Mouse (Mus musculus) liver, embryonic 11.5 days (tissue): ENCODE data around the gene Pla2g4e. TPM values are rescaled to one million over a fixed set of nuclear protein-coding genes. Genes with fewer than 3 reads are reported as not detected.

Experiments
- ATAC-seq: fragments of 200-750 bp; cut with Nextera tagmentation; replicated peaks from 2 replicates; pipeline ENCODE4 v1.8.0; 2017; ENCODE audit warnings: moderate number of reproducible peaks, mild to moderate bottlenecking, moderate TSS enrichment, moderate library complexity; ENCODE audit not compliant: low FRiP score
- DNase-seq: peaks from one replicate; pipeline ENCODE4 v3.0.0-alpha.2; 2017; ENCODE audit warnings: low spot score
- H3K27ac ChIP-seq: fragments of 300-500 bp; sonication (generic); 2 replicates; pipeline ENCODE4 v1.5.1; 2014; ENCODE audit warnings: mild to moderate bottlenecking, low read depth, low read length, control low read depth
- H3K27me3 ChIP-seq: fragments of 300-500 bp; sonication (generic); replicated peaks from 2 replicates; pipeline ENCODE4 v1.6.1; 2014; ENCODE audit warnings: low read length, mixed read lengths; ENCODE audit not compliant: control insufficient read depth, insufficient read depth
- H3K36me3 ChIP-seq: fragments of 300-500 bp; sonication (generic); 2 replicates; pipeline ENCODE4 v1.6.1; 2014; ENCODE audit warnings: mild to moderate bottlenecking, low read length, moderate library complexity, mixed read lengths; ENCODE audit not compliant: control insufficient read depth, insufficient read depth
- H3K4me1 ChIP-seq: fragments of 300-500 bp; sonication (generic); replicated peaks from 2 replicates; pipeline ENCODE4 v1.6.1; 2014; ENCODE audit warnings: low read length, mixed read lengths; ENCODE audit not compliant: control insufficient read depth, insufficient read depth
- H3K4me2 ChIP-seq: fragments of 300-500 bp; sonication (generic); 2 replicates; pipeline ENCODE4 v1.6.1; 2014; ENCODE audit warnings: mild to moderate bottlenecking, control low read depth, moderate library complexity
- H3K4me3 ChIP-seq: fragments of 300-500 bp; sonication (generic); 2 replicates; pipeline ENCODE4 v1.5.1; 2014; ENCODE audit warnings: low read depth, low read length, control low read depth
- H3K9ac ChIP-seq: fragments of 300-500 bp; sonication (generic); 2 replicates; pipeline ENCODE4 v1.6.1; 2014; ENCODE audit warnings: low read depth, low read length, control low read depth
- H3K9me3 ChIP-seq: fragments of 300-500 bp; sonication (generic); 2 replicates; pipeline ENCODE4 v1.6.1; 2016; ENCODE audit warnings: low read length, inconsistent platforms, mixed read lengths; ENCODE audit not compliant: control insufficient read depth
- WGBS: fragments of 180-500 bp; shearing (Covaris S2); extraction: QIAGEN DNeasy Blood & Tissue Kit; methylation state at CpG from one replicate; pipeline ENCODE4 v1.1.7; 2014; 5-methylcytosine and 5-hydroxymethylcytosine counted together
- polyA plus RNA-seq: library from polyadenylated mRNA; unstranded; fragments of >200 nt; fragmentation: Nextera tagmentation; extraction: Ambion mirVana; gene quantifications from 2 replicates; pipeline ENCODE4 v1.2.1, GENCODE M21; 2014

The Pla2g4e gene
- polyA plus RNA-seq, 1 experiment from 2014 or later = not detected

DNA sequence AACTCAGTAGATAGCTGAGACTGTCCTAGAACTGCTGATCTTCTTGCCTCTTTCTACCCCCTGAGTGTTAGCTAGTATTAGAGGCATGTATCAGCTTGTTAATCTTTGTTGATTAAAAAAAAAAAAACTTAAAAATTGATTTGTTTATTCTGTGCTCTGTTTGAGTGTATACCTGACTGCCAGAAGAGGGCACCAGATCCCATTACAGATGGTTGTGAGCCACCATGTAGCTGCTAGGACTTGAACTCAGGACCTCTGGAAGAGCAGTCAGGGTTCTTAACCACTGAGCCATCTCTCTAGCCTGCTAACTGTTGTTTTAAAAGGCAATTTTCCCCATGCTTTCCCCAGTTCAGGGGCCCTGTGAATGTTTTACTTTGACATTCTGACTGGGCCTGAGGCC, 66.2 kb downstream of the Pla2g4e start:
- ATAC-seq = no peak

DNA sequence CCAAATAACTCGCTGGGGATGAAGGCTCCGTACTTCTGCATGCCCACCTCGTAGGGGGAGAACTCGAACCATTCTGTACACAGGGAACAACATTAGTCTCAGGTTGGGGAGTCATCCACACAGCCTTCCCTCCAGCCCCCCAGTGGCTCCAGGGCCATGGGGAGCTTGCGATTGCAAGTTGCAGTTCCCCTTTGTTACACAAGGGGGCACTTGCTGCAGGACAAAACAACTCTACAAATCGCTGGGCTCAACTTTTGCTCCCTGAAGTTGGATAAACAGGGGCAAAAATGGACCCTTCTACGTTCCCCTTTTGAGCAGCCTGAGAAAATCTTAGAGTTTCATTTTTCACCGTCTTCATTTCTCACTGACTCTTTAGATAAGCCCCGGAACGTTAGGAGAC, 71.4 kb downstream of the Pla2g4e start:
- H3K4me1 ChIP-seq = no peaks in the 10 kb centered on the region
- H3K27me3 ChIP-seq = no peaks in the 10 kb centered on the region
- H3K9ac ChIP-seq = no peak overlapping the region
- no peaks in the 10 kb centered on the region for H3K36me3 ChIP-seq
- ATAC-seq = no peak
- no peak overlapping the region for H3K4me3 ChIP-seq
- H3K27ac ChIP-seq = no peak overlapping the region
- peak overlapping the region; percentile 29 for H3K4me2 ChIP-seq
- peak; percentile 48 for DNase-seq
- WGBS = 20% methylated on average over 10 of the region's 10 CpGs
- H3K9me3 ChIP-seq = no peaks in the 10 kb centered on the region

More for the DNA sequence above, 66.2 kb downstream of the Pla2g4e start:
- Histone ChIP-seq H3K9me3 (no peaks in the 10 kb centered on the region), H3K9ac (no peak overlapping the region), H3K36me3 (no peaks in the 10 kb centered on the region), H3K27me3 (no peaks in the 10 kb centered on the region), H3K4me1 (no peaks in the 10 kb centered on the region), H3K27ac (no peak overlapping the region), H3K4me3 (no peak overlapping the region), H3K4me2 (no peak overlapping the region)
- no peak for DNase-seq

DNA sequence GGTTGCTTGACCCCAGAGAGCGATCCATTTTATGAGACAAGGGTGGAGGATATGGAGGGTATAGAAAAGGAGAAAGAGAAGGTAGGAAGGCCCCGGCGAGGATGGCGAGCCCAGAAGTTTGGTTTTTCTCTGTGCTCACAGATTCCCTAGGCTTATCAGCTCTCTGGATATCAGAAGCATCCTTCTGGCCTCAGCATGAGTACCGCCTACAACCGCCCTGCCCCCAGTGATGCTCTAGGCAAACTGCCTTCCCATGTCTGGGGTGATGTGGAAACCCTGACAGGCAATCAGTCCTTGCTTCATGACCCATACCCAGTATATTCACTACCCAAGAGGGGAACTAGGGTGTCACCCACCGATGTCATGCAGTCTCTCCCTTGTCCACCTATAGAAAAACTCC, 73.8 kb downstream of the Pla2g4e start:
- H3K4me1 ChIP-seq = no peaks in the 10 kb centered on the region
- ATAC-seq (no peak; the same call in 1 of the 2 replicates), DNase-seq (no peak)
- no peak overlapping the region for H3K4me2 ChIP-seq
- H3K27me3 ChIP-seq = no peaks in the 10 kb centered on the region
- no peak overlapping the region for H3K4me3 ChIP-seq
- H3K27ac ChIP-seq = no peak overlapping the region
- no peaks in the 10 kb centered on the region for H3K36me3 ChIP-seq
- no peaks in the 10 kb centered on the region for H3K9me3 ChIP-seq
- H3K9ac ChIP-seq = no peak overlapping the region
- whole genome bisulfite sequencing = 73% methylated on average over 7 of the region's 7 CpGs

DNA sequence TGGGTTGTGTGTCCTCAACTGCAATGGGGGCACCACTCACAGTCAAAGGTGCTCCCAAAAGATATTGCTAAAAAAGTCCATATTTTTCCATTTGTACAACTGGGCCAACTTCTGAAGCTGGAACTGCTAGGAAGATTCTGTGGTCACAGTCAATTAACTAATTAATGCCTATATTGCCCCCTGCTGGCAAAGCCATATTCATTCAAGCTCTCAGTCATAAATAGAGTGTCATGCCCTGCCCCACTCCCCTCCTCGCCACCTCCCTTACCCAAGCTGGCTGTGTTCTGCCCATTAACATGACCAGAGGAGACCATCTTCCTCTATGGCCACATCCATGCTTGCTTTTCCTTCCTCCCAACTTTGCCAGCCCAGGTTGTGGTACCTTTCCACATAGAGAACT, 74.4 kb downstream of the Pla2g4e start:
- H3K36me3 ChIP-seq = no peaks in the 10 kb centered on the region
- no peak overlapping the region for H3K4me3 ChIP-seq
- DNase-seq (no peak), ATAC-seq (0 out of 2 replicates have a peak, but pooled peaks have one; percentile 43)
- no peaks in the 10 kb centered on the region for H3K4me1 ChIP-seq
- no peak overlapping the region for H3K4me2 ChIP-seq
- WGBS = 44% methylated on average over 1 of the region's 1 CpGs
- H3K27me3 ChIP-seq = no peaks in the 10 kb centered on the region
- H3K9me3 ChIP-seq = no peaks in the 10 kb centered on the region
- no peak overlapping the region for H3K9ac ChIP-seq
- H3K27ac ChIP-seq = no peak overlapping the region

DNA sequence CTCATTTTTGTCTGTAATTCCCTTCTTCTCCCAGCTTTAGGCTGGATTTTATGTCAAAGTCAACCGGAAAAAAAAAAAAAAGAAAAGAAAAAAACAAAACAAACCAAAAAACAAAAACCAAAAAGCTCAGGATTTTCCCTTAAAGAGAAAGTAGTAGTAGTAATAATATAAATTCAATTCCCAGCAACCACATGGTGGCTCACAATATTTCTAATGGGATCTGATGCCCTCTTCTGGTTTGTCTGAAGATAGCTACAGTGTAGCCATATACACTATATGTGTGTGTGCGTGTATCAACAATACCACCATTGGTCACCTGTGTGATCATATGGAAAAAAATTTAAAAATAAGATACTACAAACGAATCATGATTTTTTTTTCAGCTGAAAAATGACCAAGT, 75.8 kb downstream of the Pla2g4e start:
- no peak overlapping the region for H3K4me2 ChIP-seq

DNA sequence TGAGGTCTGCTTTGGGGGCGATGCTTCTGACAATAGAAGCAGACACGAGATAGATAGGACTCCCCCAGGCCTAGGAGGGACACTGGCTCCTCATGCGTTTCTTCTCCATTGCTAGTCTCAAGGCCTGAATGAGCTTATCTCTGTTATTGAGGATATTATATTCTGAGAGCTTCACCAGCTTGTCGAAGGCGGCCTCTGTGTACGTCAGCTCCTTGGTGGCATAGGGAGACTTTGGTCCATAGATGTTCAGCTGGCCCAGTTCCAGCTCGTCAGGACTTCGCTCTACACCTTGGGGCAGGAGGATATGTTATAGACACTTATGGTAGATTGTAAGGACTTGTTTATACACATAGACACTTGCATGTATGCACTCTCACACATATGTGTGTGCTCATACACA, 77.4 kb downstream of the Pla2g4e start:
- no peaks in the 10 kb centered on the region for H3K36me3 ChIP-seq
- 83% methylated on average over 8 of the region's 8 CpGs for WGBS

More for the DNA sequence above, 75.8 kb downstream of the Pla2g4e start:
- Histone ChIP-seq H3K27me3 (no peaks in the 10 kb centered on the region), H3K9ac (no peak overlapping the region), H3K9me3 (no peaks in the 10 kb centered on the region), H3K4me3 (no peak overlapping the region), H3K36me3 (no peaks in the 10 kb centered on the region), H3K4me1 (no peaks in the 10 kb centered on the region), H3K27ac (no peak overlapping the region)
- 78% methylated on average over 3 of the region's 3 CpGs for whole genome bisulfite sequencing
- no peak for DNase-seq
- ATAC-seq = no peak

DNA sequence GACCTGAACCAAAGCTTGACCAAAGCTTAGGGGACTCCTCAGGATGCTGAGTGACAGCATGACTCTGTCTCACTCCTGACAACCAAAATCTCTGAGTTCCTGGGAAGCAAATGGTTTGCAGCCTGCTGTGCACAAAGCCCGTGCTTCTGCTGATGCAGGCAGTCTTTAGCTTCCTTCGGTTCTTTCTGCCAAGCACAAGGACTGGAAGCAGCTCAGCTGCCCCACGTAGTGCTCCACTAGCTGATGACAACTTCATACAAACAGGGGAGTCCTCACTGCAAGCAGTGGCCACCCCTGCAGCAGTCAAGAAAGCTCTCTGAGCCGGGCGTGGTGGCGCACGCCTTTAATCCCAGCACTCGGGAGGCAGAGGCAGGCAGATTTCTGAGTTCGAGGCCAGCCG, 79.7 kb downstream of the Pla2g4e start:
- Histone ChIP-seq H3K4me2 (no peak overlapping the region), H3K9ac (no peak overlapping the region), H3K4me1 (peaks cover 6% of the 10 kb centered on the region; the same call in 1 of the 2 replicates), H3K36me3 (no peaks in the 10 kb centered on the region), H3K27ac (no peak overlapping the region), H3K9me3 (no peaks in the 10 kb centered on the region), H3K4me3 (no peak overlapping the region), H3K27me3 (no peaks in the 10 kb centered on the region)
- no peak for ATAC-seq
- DNase-seq = no peak
- whole genome bisulfite sequencing = 79% methylated on average over 10 of the region's 10 CpGs

More for the DNA sequence above, 77.4 kb downstream of the Pla2g4e start:
- H3K4me3 ChIP-seq = no peak overlapping the region
- no peak overlapping the region for H3K9ac ChIP-seq
- no peak overlapping the region for H3K27ac ChIP-seq
- no peaks in the 10 kb centered on the region for H3K27me3 ChIP-seq
- no peak for ATAC-seq
- H3K4me2 ChIP-seq = no peak overlapping the region
- peaks cover 6% of the 10 kb centered on the region; the same call in 1 of the 2 replicates for H3K4me1 ChIP-seq
- no peak for DNase-seq
- H3K9me3 ChIP-seq = no peaks in the 10 kb centered on the region

DNA sequence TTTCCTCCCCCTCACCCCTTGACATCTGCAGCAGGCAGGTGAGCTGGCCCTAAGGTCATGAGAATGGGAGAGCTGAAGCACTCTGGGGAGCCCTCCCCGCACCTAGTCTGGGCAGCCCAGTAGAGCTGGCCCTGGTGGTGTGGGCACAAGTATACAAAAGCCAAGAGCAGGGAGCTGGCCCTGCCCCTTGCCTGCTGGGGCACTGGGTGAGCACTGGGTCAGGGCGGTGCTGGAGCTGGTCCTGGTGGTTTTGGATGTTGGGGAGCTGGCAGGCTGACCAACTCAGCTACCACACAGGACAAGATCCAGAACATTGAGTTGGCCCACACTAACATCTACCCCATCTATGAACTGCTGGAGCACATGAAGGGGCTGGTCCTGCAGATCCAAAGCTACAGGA, 85.7 kb downstream of the Pla2g4e start:
- no peak for ATAC-seq
- DNase-seq = no peak
- H3K4me2 ChIP-seq = no peak overlapping the region
- 74% methylated on average over 2 of the region's 2 CpGs for WGBS
- no peak overlapping the region for H3K9ac ChIP-seq
- no peaks in the 10 kb centered on the region for H3K9me3 ChIP-seq
- H3K4me1 ChIP-seq = peaks cover 10% of the 10 kb centered on the region; the same call in 1 of the 2 replicates
- H3K4me3 ChIP-seq = no peak overlapping the region
- no peaks in the 10 kb centered on the region for H3K27me3 ChIP-seq
- no peaks in the 10 kb centered on the region for H3K36me3 ChIP-seq
- peak overlapping the region; percentile 45; the same call in 1 of the 2 replicates for H3K27ac ChIP-seq

DNA sequence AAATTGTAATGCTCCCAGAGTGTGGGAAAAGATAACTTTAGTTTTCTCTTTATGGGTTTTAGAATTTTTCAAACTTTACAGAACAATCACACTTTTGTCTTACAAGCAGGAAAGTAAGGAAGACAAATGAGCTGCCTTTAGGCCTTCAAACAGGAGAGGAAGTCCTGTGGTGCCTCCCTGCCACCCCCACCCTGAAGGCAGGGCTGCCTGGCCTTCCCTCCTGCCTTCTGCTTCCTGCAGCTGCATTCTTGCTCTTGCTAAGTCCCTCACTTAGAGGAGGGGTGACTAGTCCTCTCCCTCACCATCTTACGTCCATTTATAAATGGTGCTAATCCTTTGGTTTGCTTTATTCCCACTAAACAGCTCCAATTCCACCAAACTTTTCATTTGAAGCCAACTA, 86.3 kb downstream of the Pla2g4e start:
- H3K9me3 ChIP-seq = no peaks in the 10 kb centered on the region
- 55% methylated on average over 1 of the region's 1 CpGs for WGBS
- H3K27ac ChIP-seq = no peak overlapping the region
- H3K4me2 ChIP-seq = no peak overlapping the region
- ATAC-seq (no peak), DNase-seq (no peak)
- H3K4me1 ChIP-seq = peaks cover 8% of the 10 kb centered on the region; the same call in 1 of the 2 replicates
- no peak overlapping the region for H3K4me3 ChIP-seq
- H3K27me3 ChIP-seq = no peaks in the 10 kb centered on the region
- no peaks in the 10 kb centered on the region for H3K36me3 ChIP-seq
- no peak overlapping the region for H3K9ac ChIP-seq
